Mouse (Mus musculus) heart, postnatal 0 days (tissue): ENCODE measurements at regions not wholly inside any gene's neighbourhood (a gene's known extent, or its start where the extent isn't known, plus 50 kb on each side); places are given as distances from the start of the nearest gene placed in this dataset.

Source experiments
- ATAC-seq: fragments of 200-750 bp; cut with Nextera tagmentation; 2 replicates; pipeline ENCODE4 v1.8.0; 2017; ENCODE audit warnings: low read depth, moderate number of reproducible peaks, moderate library complexity; ENCODE audit not compliant: insufficient read depth
- DNase-seq: peaks from one replicate; pipeline ENCODE4 v3.0.0-alpha.2; 2016; ENCODE audit warnings: low spot score
- H3K27ac ChIP-seq: fragments of 300-500 bp; sonication (generic); 2 replicates; pipeline ENCODE4 v1.5.1; 2014; ENCODE audit warnings: low read depth, mild to moderate bottlenecking
- H3K27me3 ChIP-seq: fragments of 300-500 bp; sonication (generic); 2 replicates; pipeline ENCODE4 v1.6.1; 2014; ENCODE audit warnings: low read length, mixed read lengths; ENCODE audit not compliant: control insufficient read depth, insufficient read depth
- H3K36me3 ChIP-seq: fragments of 300-500 bp; sonication (generic); replicated peaks from 2 replicates; pipeline ENCODE4 v1.6.1; 2014; ENCODE audit warnings: low read length, mixed read lengths; ENCODE audit not compliant: control insufficient read depth, insufficient read depth
- H3K4me1 ChIP-seq: fragments of 300-500 bp; sonication (generic); 2 replicates; pipeline ENCODE4 v1.6.1; 2014; ENCODE audit warnings: antibody characterized with exemption; ENCODE audit not compliant: control insufficient read depth, insufficient read depth
- H3K4me2 ChIP-seq: fragments of 300-500 bp; sonication (generic); 2 replicates; pipeline ENCODE4 v1.6.1; 2014; ENCODE audit warnings: low read depth, mild to moderate bottlenecking, low read length, moderate library complexity
- H3K4me3 ChIP-seq: fragments of 300-500 bp; sonication (generic); 2 replicates; pipeline ENCODE4 v1.5.1; 2014; ENCODE audit warnings: low read depth, low read length
- H3K9ac ChIP-seq: fragments of 300-500 bp; sonication (generic); replicated peaks from 2 replicates; pipeline ENCODE4 v1.6.1; 2014; ENCODE audit warnings: low read depth, low read length, mixed read lengths
- H3K9me3 ChIP-seq: fragments of 300-500 bp; sonication (generic); replicated peaks from 2 replicates; pipeline ENCODE4 v1.6.1; 2016; ENCODE audit warnings: low read length; ENCODE audit not compliant: control insufficient read depth
- CTCF ChIP-seq: IDR thresholded peaks from 2 replicates; pipeline ENCODE4 v1.5.1; 2016; ENCODE audit warnings: antibody characterized with exemption, control low read depth, low read depth
- EP300 ChIP-seq: IDR thresholded peaks from 2 replicates; pipeline ENCODE4 v1.6.1; 2016; ENCODE audit warnings: antibody characterized with exemption, low read depth
- WGBS: fragments of 180-500 bp; shearing (Covaris S2); extraction: QIAGEN DNeasy Blood & Tissue Kit; methylation state at CpG from one replicate; pipeline ENCODE4 v1.1.7; 2014; 5-methylcytosine and 5-hydroxymethylcytosine counted together

GRCm38 (mm10) chr1:14980093-14980711 is 1112.9 kb downstream of the 4930444P10Rik start:
- WGBS = 38% methylated on average over 6 of the region's 6 CpGs
- Histone ChIP-seq H3K4me3 (no peak overlapping the region), H3K4me1 (no peaks in the 10 kb centered on the region), H3K27ac (no peak overlapping the region), H3K9me3 (no peaks in the 10 kb centered on the region), H3K36me3 (no peaks in the 10 kb centered on the region), H3K27me3 (no peaks in the 10 kb centered on the region), H3K9ac (no peak overlapping the region), H3K4me2 (no peak overlapping the region)
- TF ChIP-seq CTCF (peak; percentile 20; the same call in 1 of the 2 replicates), EP300 (no peak)
- ATAC-seq = no peak
- no peak for DNase-seq
